Mouse (Mus musculus): ENCODE measurements at regions not wholly inside any gene's neighbourhood (a gene's known extent, or its start where the extent isn't known, plus 50 kb on each side); places are given as distances from the start of the nearest gene placed in this dataset.

DNA sequence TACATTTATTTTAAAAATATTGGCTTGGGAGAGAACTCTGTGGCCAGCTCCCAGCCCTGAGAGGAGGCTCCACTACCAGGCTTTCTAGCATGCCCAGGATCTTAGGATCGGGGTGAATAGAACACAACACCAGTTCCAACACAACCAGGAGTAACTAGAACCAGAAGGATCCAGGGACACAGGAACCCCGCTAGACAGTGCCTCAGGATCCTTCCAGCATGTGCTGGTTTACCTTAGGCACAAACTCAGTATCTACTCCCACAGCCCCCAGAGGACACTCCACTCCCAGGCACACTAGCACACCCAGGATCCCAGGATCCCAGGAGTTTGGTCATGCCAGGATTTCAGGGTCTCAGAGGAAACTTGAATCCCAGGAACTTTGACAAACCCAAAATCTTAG is 3537.8 kb upstream of the Gm7489 start:
- no peak for TF ChIP-seq CTCF (IDR thresholded peaks at IDR 0.05; ENCODE audit: low read depth, low read length)
- no peak for TF ChIP-seq POLR2A (IDR thresholded peaks at IDR 0.05; ENCODE audit: extremely low read depth, insufficient read depth, low read length)
